Comparison of ENCODE assay signal across 8 mouse cellular contexts in the genomic region with DNA sequence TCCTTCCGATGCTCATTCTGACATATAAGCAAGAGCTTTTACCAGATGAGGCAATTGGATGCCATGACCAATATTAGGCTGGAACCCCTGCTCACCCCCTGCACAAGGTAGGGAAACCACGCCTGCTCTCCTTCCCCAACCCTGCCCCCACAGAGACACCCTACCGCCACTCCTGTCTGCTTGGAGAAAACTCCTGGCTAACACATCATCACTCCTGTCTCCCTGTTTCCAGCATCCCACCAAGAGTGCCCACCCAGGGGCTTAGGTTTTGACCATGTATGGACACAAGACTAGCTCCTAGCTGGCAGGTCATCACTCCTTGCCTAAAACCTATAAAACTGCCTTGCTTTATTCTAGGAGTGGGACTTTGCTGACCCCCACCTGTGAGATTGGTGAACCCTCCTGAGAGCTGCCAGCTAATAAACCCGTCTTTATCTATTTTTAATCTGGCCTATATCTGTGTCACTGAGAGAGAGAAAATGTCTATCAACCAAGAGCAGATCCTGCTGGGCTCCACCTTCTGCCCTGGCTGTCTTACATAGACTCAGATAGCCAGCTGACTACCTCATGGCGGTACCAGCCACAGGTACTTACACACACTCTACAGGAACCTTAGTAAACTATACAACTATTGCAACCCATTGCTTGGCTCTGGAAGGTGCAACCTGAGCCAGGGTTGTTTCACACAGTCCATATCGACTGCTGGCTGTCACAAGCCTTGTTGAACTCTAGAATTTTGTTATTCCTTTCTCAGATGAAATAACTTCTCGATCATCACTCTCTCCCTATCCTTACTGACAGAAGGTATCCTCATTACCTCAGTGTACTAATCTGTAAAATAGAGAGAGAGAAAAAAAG. TPM values are rescaled to one million over a fixed set of nuclear protein-coding genes. Genes with fewer than 3 reads are reported as not detected.
DNase-seq lines count a peak whose midpoint lies in the region; ATAC-seq and TF ChIP-seq lines count a peak whose summit lies in the region.

No protein-coding gene starts in this region.

- peaks cover 58% of the 10 kb centered on the region for H3K4me1 ChIP-seq in erythroblast, embryonic 14.5 days (ENCODE audit: control insufficient read depth)
- H3K4me1 ChIP-seq in limb, embryonic 10.5 days: peaks cover 32% of the 10 kb centered on the region
- peaks cover 15% of the 10 kb centered on the region; the same call in 1 of the 2 replicates for H3K4me1 ChIP-seq in midbrain, postnatal 0 days (ENCODE audit: insufficient read depth, low read length)

- ATAC-seq in midbrain, postnatal 0 days (ENCODE audit: low FRiP score): no peak; the same call in 1 of the 2 replicates

- intact Hi-C loops in left cerebral cortex, postnatal 36 days (cut with DNase I): no loop called here

- H3K36me3 ChIP-seq in erythroblast, embryonic 14.5 days (ENCODE audit: control insufficient read depth): peaks cover 16% of the 10 kb centered on the region
- H3K36me3 ChIP-seq in limb, embryonic 10.5 days: peaks cover 10% of the 10 kb centered on the region; the same call in 1 of the 2 replicates
- no peaks in the 10 kb centered on the region for H3K36me3 ChIP-seq in midbrain, postnatal 0 days (ENCODE audit: insufficient read depth, low read length)

- H3K27ac ChIP-seq in layer of hippocampus, adult 2 months: peak overlapping the region; percentile 85
- peak overlapping the region; percentile 93 for H3K27ac ChIP-seq in limb, embryonic 10.5 days
- peak overlapping the region; percentile 87 for H3K27ac ChIP-seq in midbrain, postnatal 0 days (ENCODE audit: low read depth, low read length)

- H3K4me2 ChIP-seq in midbrain, postnatal 0 days (ENCODE audit: low read depth, low read length, poor library complexity, severe bottlenecking): peak overlapping the region; percentile 81

- WGBS in limb, embryonic 10.5 days: 83% methylated on average over 7 of the region's 7 CpGs
- WGBS in midbrain, postnatal 0 days: 86% methylated on average over 7 of the region's 7 CpGs

- H3K27me3 ChIP-seq in erythroblast, embryonic 14.5 days (ENCODE audit: control insufficient read depth): no peaks in the 10 kb centered on the region
- no peaks in the 10 kb centered on the region for H3K27me3 ChIP-seq in limb, embryonic 10.5 days (ENCODE audit: low read depth, poor library complexity, severe bottlenecking)
- no peaks in the 10 kb centered on the region for H3K27me3 ChIP-seq in midbrain, postnatal 0 days (ENCODE audit: insufficient read depth, low read length)

- no peak for TF ChIP-seq CTCF in layer of hippocampus, adult 2 months (conservative IDR thresholded peaks at IDR 0.05)
- no peak for TF ChIP-seq CTCF in midbrain, postnatal 0 days (IDR thresholded peaks at IDR 0.05)

- no peaks in the 10 kb centered on the region for H3K9me3 ChIP-seq in erythroblast, embryonic 14.5 days (ENCODE audit: control insufficient read depth, low read length)
- H3K9me3 ChIP-seq in limb, embryonic 10.5 days (replicated peaks): no peaks in the 10 kb centered on the region
- no peaks in the 10 kb centered on the region for H3K9me3 ChIP-seq in midbrain, postnatal 0 days (ENCODE audit: low read length)

- no peak for DNase-seq in layer of hippocampus, adult 2 months (ENCODE audit: low spot score in 2 of 2)
- no peak for DNase-seq in layer of hippocampus, postnatal 14 days (ENCODE audit: low spot score in 2 of 2)
- no peak for DNase-seq in limb, embryonic 10.5 days (ENCODE audit: low spot score)
- DNase-seq in midbrain, postnatal 0 days (ENCODE audit: low spot score): no peak
- DNase-seq in ovary, postnatal 10 days (ENCODE audit: low spot score): no peak
- no peak for DNase-seq in kidney, postnatal 4 days
- DNase-seq in left cerebral cortex, postnatal 36 days (ENCODE audit: low spot score in 2 of 2): no peak

- peak overlapping the region; percentile 92; the same call in 1 of the 2 replicates for H3K9ac ChIP-seq in midbrain, postnatal 0 days (replicated peaks; ENCODE audit: low read length, poor library complexity, severe bottlenecking)

- peak overlapping the region; percentile 99 for H3K4me3 ChIP-seq in layer of hippocampus, adult 2 months
- peak overlapping the region; percentile 76 for H3K4me3 ChIP-seq in erythroblast, embryonic 14.5 days (replicated peaks)
- peak overlapping the region; percentile 96 for H3K4me3 ChIP-seq in limb, embryonic 10.5 days
- H3K4me3 ChIP-seq in midbrain, postnatal 0 days (ENCODE audit: low read depth, low read length): peak overlapping the region; percentile 75

RNA-seq across cellular contexts. Expression of a gene that starts 0.8 kb away (rescaled TPM):
- 1 to 10 TPM; 8.0 to 8.7 TPM for total RNA-seq in layer of hippocampus, adult 2 months (2021)
- 10 to 100 TPM in 1 of 2 experiments, 1 to 10 TPM in 1; 9.3 to 11.4 TPM for total RNA-seq in layer of hippocampus, postnatal 14 days (2021)
- 0.50 and 0.92 TPM in 2 replicates for polyA plus RNA-seq in erythroblast, embryonic 14.5 days (2012)
- 25.6 and 27.0 TPM in 2 replicates for polyA plus RNA-seq in limb, embryonic 10.5 days (2016; fragmentation: Nextera tagmentation; extraction: Ambion mirVana)
- 19.7 and 23.2 TPM in 2 replicates for total RNA-seq in midbrain, postnatal 0 days (2014; rRNA removed)
- 27.6 and 28.3 TPM in 2 replicates for polyA plus RNA-seq in midbrain, postnatal 0 days (2015; fragmentation: Nextera tagmentation; extraction: Ambion mirVana)
- 1 to 10 TPM; 8.2 to 8.7 TPM for total RNA-seq in left cerebral cortex, postnatal 36 days (2021)

RNA-seq across cellular contexts. Expression of a gene that starts 7.0 kb away (rescaled TPM):
- 10 to 100 TPM; 61.5 to 70.8 TPM for total RNA-seq in layer of hippocampus, adult 2 months (2021)
- 10 to 100 TPM; 64.7 to 67.4 TPM for total RNA-seq in layer of hippocampus, postnatal 14 days (2021)
- polyA plus RNA-seq in erythroblast, embryonic 14.5 days (2012): 6.9 and 9.3 TPM in 2 replicates
- polyA plus RNA-seq in limb, embryonic 10.5 days (2016; fragmentation: Nextera tagmentation; extraction: Ambion mirVana): 50.3 and 53.7 TPM in 2 replicates
- 168 and 184 TPM in 2 replicates for total RNA-seq in midbrain, postnatal 0 days (2014; rRNA removed)
- polyA plus RNA-seq in midbrain, postnatal 0 days (2015; fragmentation: Nextera tagmentation; extraction: Ambion mirVana): 185 and 200 TPM in 2 replicates
- total RNA-seq in left cerebral cortex, postnatal 36 days (2021): 10 to 100 TPM; 66.1 to 76.7 TPM
